Mouse (Mus musculus) heart, postnatal 36 days (tissue): ENCODE measurements at regions not wholly inside any gene's neighbourhood (a gene's known extent, or its start where the extent isn't known, plus 50 kb on each side); places are given as distances from the start of the nearest gene placed in this dataset.
A peak's percentile ranks its signal among the peaks of the same experiment; 100 is the strongest.

Source experiments
- DNase-seq, 2 experiments: peaks; one replicate each; pipeline ENCODE4 v3.0.0; 2021 to 2022
- intact Hi-C: fragments of 180-260 bp; cut with DNase I; formaldehyde crosslinking; loops from one replicate; pipeline ENCODE4 v1.15.1; 2025

DNA sequence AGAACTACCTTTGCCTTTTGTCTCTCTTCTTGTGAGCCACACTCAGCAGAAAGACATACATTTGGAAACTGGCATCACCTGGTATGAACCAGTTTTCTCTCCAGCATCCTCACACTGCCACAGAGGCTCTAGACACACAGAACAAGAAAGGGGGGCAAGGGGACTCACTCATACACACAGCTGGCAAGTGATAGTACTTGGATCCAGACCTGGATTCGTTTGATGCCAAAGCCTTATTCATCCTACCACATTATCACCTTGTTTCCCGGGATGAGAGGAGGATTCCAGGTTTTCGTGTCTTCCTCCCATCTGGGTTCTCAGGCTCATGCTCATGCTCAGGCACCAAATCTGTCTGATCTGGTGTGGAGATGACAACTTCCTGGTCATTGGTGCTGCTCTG lies 97.8 kb upstream of the Opcml start:
- DNase-seq = no peak
- intact Hi-C loops = no loop called here

DNA sequence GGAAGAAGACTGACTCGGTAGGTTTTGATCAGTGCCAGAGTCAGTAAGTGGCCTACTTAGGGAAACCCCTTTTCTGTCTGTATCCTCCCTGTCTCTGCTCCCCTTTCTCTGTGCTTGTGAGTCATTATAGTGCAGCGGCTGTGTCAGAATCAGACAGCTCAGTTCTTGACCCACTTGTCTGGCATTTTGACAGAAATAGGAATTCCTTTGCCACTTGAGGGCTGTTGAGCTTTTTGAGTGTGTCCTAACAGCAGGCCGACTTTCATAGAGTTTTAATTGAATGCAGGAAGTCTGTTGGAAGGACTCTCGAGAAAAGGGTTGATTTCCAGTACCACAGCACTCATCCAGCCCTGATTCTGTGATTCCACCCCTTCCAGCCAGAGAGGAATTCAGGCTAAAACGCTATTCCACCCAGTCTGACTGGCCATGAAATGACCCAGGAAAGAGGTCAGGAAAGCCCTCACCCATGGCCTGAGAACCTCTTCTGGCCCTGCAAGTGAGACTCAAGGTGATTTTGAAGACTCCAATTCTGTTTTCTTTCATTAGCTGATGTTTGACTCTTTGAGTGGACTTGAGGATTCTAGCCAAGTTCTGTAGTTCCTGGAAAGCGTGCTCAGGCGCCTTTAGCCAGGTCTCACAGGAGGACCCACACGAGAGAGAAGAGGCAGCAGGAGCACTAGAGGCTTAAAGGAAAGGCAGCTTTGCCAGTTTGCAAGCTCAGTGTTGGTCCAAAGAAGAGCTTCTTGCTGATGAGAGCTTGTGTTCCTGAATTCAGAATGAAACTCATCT lies 95.6 kb upstream of the Opcml start:
- DNase-seq = no peak
- intact Hi-C loops = no loop called here

DNA sequence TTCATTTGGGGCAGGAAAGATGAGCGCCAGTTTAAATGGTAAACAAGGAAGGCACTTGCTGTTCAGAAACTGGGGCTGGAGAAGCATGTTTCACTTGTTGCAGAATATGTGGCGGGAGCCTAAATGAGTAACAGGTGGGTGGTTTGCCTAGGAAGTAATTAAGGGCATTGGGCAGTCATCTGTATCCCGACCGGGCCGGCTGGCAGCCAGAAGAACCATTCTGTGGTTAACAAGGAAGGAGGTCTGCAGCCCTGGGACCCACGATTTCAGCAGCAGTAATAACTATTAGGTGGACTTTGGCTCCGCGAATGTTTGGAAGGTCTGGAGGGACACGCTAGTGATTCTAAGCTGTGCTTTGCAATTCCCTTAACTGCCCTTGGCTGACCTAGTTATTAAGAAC lies 89.0 kb upstream of the Opcml start:
- DNase-seq = no peak
- intact Hi-C loops = no loop called here

DNA sequence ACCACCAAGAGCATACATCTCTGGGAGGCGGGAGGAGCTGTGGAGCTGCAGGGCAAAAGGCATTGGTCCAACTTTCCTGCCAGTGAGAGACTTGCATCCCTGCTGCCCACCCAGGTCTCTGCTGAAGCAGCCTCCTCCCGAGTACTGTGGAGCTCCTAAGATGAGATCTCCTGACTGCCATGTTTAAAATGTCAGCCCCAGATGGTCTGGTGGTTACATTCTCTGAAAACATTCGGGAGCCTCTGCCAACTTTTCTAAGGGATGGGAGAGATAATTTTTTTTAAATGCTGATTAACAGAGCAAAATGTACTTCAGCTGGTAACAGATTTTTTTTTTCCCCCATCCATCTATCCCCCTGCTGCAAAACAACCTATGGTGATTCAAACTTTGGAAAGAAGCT lies 88.4 kb upstream of the Opcml start:
- intact Hi-C loops = no loop called here
- no peak for DNase-seq

DNA sequence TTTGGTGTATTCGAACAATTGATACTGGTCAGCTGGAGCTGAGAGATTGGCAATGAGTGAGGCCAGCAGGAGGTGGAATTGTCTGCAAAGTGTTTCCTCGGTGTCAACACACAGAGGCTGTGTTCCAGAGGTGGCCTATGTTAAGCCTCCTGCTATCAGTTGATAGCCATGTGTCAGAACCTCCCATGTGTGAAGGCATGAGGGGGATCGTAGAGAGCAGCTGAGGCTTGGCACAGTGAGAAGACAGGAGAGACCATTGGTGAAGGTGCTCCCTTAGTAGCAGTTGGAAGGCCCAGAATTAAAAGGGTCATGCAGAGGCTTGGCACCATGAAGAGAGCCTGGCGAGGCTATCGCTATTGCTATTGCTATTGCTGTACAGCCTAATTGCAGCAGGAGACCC lies 86.6 kb upstream of the Opcml start:
- no peak for DNase-seq
- intact Hi-C loops = no loop called here

DNA sequence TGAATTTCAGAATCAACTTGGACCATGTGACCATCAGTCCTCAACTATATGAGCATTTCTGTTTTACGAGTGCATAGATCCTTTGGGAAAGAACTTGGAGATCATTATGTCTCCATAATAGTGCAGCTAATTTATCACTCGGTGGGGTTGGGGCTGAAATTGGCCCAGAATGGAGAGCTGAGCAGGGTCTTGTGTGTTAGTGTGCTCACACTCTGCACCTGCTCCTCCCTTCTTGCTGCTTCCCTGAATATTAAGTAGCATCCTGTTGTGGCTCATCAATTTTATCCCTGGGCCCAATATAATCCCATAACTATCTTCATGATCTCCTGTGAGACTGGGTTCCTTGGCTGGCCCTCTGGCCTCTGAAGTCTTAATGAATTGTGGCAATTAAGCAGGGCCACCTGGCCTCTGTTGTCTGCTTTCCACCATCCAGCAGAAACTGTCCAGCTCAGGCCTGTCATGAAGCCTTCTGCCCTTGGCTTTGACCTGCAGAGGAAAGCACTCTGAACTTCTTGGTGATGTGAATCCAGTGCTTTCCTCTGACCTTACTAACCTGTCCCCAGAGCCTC lies 66.7 kb upstream of the Opcml start:
- DNase-seq = no peak
- intact Hi-C loops = no loop called here

DNA sequence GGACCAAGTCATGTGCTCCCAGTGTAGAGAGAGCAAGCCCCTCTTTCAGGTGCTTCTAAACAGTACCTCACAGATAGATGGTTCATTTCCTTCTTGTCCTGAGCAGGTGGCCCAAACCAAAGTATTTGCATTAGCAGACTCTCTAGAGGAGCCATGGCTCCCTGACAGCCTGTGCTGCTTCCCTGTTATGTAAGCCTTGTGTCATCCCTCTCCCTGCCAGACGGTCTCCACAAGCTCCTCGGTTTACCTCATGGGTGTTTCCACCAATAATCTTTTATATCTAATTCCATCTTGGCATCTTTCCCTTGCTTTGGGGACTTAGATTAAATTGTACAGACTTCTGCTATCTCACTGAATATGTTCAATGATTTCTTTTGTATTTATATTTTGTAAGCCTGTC lies 66.0 kb upstream of the Opcml start:
- no peak for DNase-seq
- intact Hi-C loops = no loop called here

DNA sequence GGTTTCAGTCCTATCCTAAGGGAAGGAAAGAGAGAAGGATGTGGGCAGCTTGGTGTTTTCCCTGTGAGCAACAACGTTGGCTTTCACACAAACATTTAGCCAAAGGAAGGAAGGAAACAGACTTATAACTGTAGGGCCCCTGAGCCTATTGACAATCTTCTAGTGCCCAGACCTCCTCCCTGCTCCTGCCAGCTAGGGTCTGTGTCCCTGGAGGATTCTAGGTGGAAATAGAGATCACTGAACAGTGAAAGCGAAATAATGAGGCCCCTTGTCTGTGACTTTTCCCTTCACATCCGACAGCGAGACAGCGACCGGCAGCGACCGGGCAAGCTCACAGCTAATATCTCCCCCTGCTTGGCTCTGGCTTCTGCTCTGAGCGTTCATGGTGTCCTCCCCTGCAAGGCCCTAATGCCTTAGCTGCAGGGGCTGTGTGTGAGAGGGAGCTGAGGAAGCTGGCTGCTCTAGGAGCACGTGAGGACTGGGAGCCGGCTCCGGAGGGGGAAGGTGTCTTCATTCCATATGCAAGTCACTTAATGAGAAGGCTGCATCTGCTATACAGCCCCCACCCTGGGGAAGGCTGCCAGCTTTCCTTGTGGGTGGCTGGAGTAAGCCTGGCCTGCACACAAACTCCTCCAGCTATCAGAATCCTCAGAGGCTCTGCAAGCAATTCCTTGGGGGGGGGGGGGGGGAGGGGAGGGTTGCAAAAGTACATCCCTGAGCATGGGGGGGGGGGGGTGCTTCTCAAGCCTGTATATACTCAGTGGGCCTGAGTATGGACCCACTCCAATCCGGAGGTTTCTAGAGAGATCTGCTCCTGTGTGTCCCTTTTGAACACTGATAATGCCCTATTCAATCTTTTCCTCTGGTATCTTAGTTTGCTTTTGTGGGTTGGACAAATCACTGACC lies 61.7 kb upstream of the Opcml start:
- intact Hi-C loops = no loop called here
- DNase-seq = no peak

DNA sequence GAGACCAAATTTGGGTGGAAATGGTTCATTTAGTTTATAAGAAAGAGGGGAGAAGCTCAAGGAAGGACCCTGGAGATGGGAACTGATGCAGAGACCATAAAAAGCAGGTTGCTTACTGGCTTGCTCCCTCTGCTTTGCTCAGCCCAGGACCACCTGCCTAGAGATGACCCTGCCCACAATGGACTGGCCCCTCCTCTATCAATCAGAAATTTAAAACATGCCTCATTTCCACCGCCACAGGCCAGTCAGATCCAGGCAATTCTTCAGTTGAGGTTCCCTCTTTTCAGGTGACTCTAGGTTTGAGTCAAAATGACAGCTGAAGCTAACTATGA lies 61.1 kb upstream of the Opcml start:
- intact Hi-C loops = no loop called here
- no peak for DNase-seq

DNA sequence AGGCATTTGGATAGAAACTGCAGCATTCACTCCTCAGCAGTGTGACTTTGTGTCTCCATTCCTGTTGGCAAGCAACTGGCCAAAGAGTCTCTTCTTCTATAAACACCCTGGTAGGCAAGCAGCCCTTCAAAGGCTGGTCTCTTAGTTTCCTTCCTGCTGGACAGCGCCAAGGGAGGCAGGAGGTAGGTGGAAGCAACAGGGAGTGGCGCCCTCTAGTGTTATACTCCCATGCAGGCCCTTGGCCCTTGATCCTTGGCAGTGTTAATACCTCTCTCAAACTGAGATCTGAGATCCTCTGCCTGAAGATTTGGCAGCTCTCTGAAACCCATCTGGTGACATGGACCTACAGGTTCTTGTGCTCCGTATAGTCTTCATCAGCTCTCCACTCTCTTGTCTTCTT lies 51.3 kb upstream of the Opcml start:
- peak; percentile 1 to 18 for DNase-seq
- intact Hi-C loops = loop anchor here (2.0 kb wide), 1 partner anchor 324 kb away; no protein-coding TSS in a partner anchor
